Mouse (Mus musculus): Measurements from ENCODE around the gene Cxcr4. TPM values are rescaled to one million over a fixed set of nuclear protein-coding genes. Genes with fewer than 3 reads are reported as not detected.
"Not testable (repeated sequence)": the region's sequence is repeated elsewhere in the genome, so short reads cannot be mapped to it uniquely, and the experiment has no call there.

Gene Cxcr4
- total and polyA plus RNA-seq, 3 experiments = 4.2 to 11.2 TPM; not detected in 1

DNA sequence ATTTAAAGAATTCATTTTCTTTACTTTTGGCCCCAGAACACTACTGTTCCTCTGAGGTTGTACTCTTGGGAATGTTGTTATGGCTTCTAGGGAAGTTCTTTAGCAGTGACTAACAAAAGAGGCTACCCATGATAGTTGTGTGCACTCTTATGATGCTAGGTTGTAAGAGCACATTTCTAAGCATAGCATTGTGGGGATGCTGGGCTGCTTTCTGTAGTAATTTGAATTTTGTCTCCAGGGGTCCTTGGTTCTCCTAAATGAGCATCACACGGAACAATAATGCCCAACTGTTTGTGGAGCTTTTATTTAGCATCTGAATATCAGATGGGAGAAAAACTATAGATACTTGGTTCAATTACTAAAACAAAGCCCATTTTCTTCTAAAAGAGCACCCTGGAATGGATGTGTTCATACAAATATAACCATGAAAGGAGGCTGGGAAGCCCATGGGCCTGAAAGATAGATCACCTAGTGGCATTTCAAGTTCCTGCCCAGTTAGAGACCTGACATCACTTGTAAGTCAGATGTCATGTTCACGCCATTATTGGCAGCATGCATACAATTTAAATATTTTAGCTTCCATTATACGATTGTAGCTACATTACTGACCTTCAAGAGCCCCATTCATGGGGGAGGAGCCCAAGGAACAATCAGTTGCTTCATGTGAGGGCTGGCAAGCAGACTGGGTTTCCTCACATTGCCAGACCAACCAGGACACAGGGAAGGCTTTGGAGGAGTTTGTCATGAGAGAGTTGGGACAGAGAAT, 6.5 kb downstream of the Cxcr4 start:
- no peaks in the 10 kb centered on the region for H3K27me3 ChIP-seq (ENCODE audit: control insufficient read depth in 1 of 2, insufficient read depth in 2 of 2, low read length in 2 of 2)
- no peak for DNase-seq (ENCODE audit: low read depth, low spot score)
- H3K9ac ChIP-seq (ENCODE audit: control insufficient read depth, low read depth, low read length, poor library complexity, severe bottlenecking) = no peak overlapping the region
- no peaks in the 10 kb centered on the region for H3K79me2 ChIP-seq (ENCODE audit: control insufficient read depth, insufficient read depth, low read length, poor library complexity)
- no peaks in the 10 kb centered on the region for H3K36me3 ChIP-seq (ENCODE audit: control insufficient read depth in 1 of 2, insufficient read depth in 2 of 2, low read length in 2 of 2)
- H3K4me3 ChIP-seq (ENCODE audit: control insufficient read depth in 1 of 2, insufficient read depth in 1 of 2, low read depth in 2 of 2, low read length in 2 of 2) = no peak overlapping the region
- H3K9me3 ChIP-seq (replicated peaks; ENCODE audit: insufficient read depth, low read length) = no peaks in the 10 kb centered on the region
- no peak overlapping the region for H3K27ac ChIP-seq (ENCODE audit: control insufficient read depth, low read depth, low read length)
- TF ChIP-seq EP300 (IDR thresholded peaks at IDR 0.05; ENCODE audit: low read depth in 1 of 2, low read length in 2 of 2) (no peak), KAT2A (conservative IDR thresholded peaks at IDR 0.05; ENCODE audit: low read depth, low read length) (no peak), UBTF (IDR thresholded peaks at IDR 0.05; ENCODE audit: borderline replicate concordance, insufficient read depth, low read depth, low read length) (no peak), HCFC1 (IDR thresholded peaks at IDR 0.05; ENCODE audit: low read depth, low read length) (no peak), NELFE (IDR thresholded peaks at IDR 0.05; ENCODE audit: low read depth, low read length) (no peak), GABPA (IDR thresholded peaks at IDR 0.05; ENCODE audit: low read depth, low read length) (no peak), MAZ (IDR thresholded peaks at IDR 0.05; ENCODE audit: low read depth, low read length) (no peak), SIN3A (IDR thresholded peaks at IDR 0.05; ENCODE audit: low read length) (no peak), POLR2AphosphoS2 (IDR thresholded peaks at IDR 0.05; ENCODE audit: low read length) (no peak), MYB (IDR thresholded peaks at IDR 0.05; ENCODE audit: low read depth, low read length) (no peak), SMC3 (IDR thresholded peaks at IDR 0.05; ENCODE audit: low read depth, low read length) (no peak), ZMIZ1 (IDR thresholded peaks at IDR 0.05; ENCODE audit: low read depth, low read length) (no peak), CHD1 (IDR thresholded peaks at IDR 0.05; ENCODE audit: low read depth, low read length) (no peak), RAD21 (IDR thresholded peaks at IDR 0.05; ENCODE audit: low read depth, low read length) (no peak), MEF2A (IDR thresholded peaks at IDR 0.05; ENCODE audit: extremely low read depth, insufficient replicate concordance, low read depth, low read length, poor library complexity, severe bottlenecking) (no peak)
- no peaks in the 10 kb centered on the region for H3K4me1 ChIP-seq (ENCODE audit: control insufficient read depth in 1 of 2, insufficient read depth in 2 of 2, low read length in 2 of 2)

DNA sequence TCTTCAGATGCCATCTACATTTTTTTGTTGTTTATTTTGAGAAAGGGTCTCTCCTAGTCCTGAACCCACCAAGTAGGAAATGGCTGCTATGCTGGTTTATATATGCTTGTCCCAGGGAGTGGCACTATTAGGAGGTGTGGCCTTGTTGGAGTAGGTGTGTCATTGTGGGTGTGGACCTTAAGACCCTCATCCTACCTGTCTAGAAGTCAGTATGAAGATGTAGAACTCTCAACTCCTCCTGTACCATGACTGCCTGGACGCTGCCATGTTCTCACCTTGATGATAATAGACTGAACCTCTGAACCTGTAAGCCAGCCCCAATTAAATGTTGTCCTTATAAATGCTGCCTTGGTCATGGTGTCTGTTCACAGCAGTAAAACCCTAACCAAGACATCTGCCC, 7.4 kb downstream of the Cxcr4 start:
- not testable (repeated sequence) for H3K36me3 ChIP-seq (ENCODE audit: control insufficient read depth in 1 of 2, insufficient read depth in 2 of 2, low read length in 2 of 2); H3K4me1 ChIP-seq (ENCODE audit: control insufficient read depth in 1 of 2, insufficient read depth in 2 of 2, low read length in 2 of 2); H3K4me3 ChIP-seq (ENCODE audit: control insufficient read depth in 1 of 2, insufficient read depth in 1 of 2, low read depth in 2 of 2, low read length in 2 of 2); H3K27me3 ChIP-seq (ENCODE audit: control insufficient read depth in 1 of 2, insufficient read depth in 2 of 2, low read length in 2 of 2); H3K27ac ChIP-seq (ENCODE audit: control insufficient read depth, low read depth, low read length); DNase-seq (ENCODE audit: low read depth, low spot score); H3K79me2 ChIP-seq (ENCODE audit: control insufficient read depth, insufficient read depth, low read length, poor library complexity); H3K9ac ChIP-seq (ENCODE audit: control insufficient read depth, low read depth, low read length, poor library complexity, severe bottlenecking); H3K9me3 ChIP-seq (replicated peaks; ENCODE audit: insufficient read depth, low read length)

Measured in MEL (cell line).